Mouse (Mus musculus) lung, embryonic 15.5 days (tissue): ENCODE measurements around the gene Sephs1. TPM values are rescaled to one million over a fixed set of nuclear protein-coding genes. Genes with fewer than 3 reads are reported as not detected.

Experiments
- ATAC-seq: fragments of 200-750 bp; cut with Nextera tagmentation; 2 replicates; pipeline ENCODE4 v1.8.0; 2017; ENCODE audit warnings: moderate number of reproducible peaks, borderline replicate concordance; ENCODE audit not compliant: low FRiP score, low TSS enrichment; ENCODE audit errors: extremely low read depth
- H3K27ac ChIP-seq: fragments of 300-500 bp; sonication (generic); 2 replicates; pipeline ENCODE4 v1.5.1; 2015; ENCODE audit warnings: moderate library complexity, mild to moderate bottlenecking, inconsistent platforms
- H3K27me3 ChIP-seq: fragments of 300-500 bp; sonication (generic); 2 replicates; pipeline ENCODE4 v1.6.1; 2015; ENCODE audit warnings: inconsistent platforms
- H3K36me3 ChIP-seq: fragments of 300-500 bp; sonication (generic); 2 replicates; pipeline ENCODE4 v1.6.1; 2015; ENCODE audit warnings: inconsistent platforms
- H3K4me1 ChIP-seq: fragments of 300-500 bp; sonication (generic); 2 replicates; pipeline ENCODE4 v1.6.1; 2015; ENCODE audit warnings: inconsistent platforms
- H3K4me2 ChIP-seq: fragments of 300-500 bp; sonication (generic); 2 replicates; pipeline ENCODE4 v1.6.1; 2015; ENCODE audit warnings: inconsistent platforms, mild to moderate bottlenecking, moderate library complexity
- H3K4me3 ChIP-seq: fragments of 300-500 bp; sonication (generic); 2 replicates; pipeline ENCODE4 v1.5.1; 2015; ENCODE audit warnings: mild to moderate bottlenecking, inconsistent platforms
- H3K9ac ChIP-seq: fragments of 300-500 bp; sonication (generic); 2 replicates; pipeline ENCODE4 v1.6.1; 2015; ENCODE audit warnings: inconsistent platforms
- H3K9me3 ChIP-seq: fragments of 300-500 bp; sonication (generic); 2 replicates; pipeline ENCODE4 v1.6.1; 2016; ENCODE audit warnings: inconsistent platforms
- WGBS: fragments of 180-500 bp; shearing (Covaris S2); methylation state at CpG from one replicate; pipeline ENCODE4 v1.1.7; 2015; 5-methylcytosine and 5-hydroxymethylcytosine counted together
- polyA plus RNA-seq: library from polyadenylated mRNA; unstranded; fragments of >200 nt; fragmentation: Nextera tagmentation; extraction: Ambion mirVana; gene quantifications from 2 replicates; pipeline ENCODE4 v1.2.1, GENCODE M21; 2015

The Sephs1 gene
- polyA plus RNA-seq, 1 experiment from 2014 or later: 98.8 TPM

GRCm38 (mm10) chr2:4908771-4909315, 27.5 kb downstream of the Sephs1 start:
- ATAC-seq: peak; percentile 66
- H3K4me2 ChIP-seq: no peak overlapping the region
- H3K27ac ChIP-seq: peak overlapping the region; percentile 86
- H3K4me3 ChIP-seq: no peak overlapping the region
- no peak overlapping the region for H3K9ac ChIP-seq
- 62% methylated on average over 3 of the region's 3 CpGs for WGBS
- H3K9me3 ChIP-seq: no peaks in the 10 kb centered on the region
- peaks cover 34% of the 10 kb centered on the region for H3K36me3 ChIP-seq
- H3K27me3 ChIP-seq: no peaks in the 10 kb centered on the region
- peaks cover 14% of the 10 kb centered on the region; the same call in 1 of the 2 replicates for H3K4me1 ChIP-seq

GRCm38 (mm10) chr2:4909909-4910308, 28.5 kb downstream of the Sephs1 start:
- H3K4me2 ChIP-seq: no peak overlapping the region
- no peak for ATAC-seq
- no peaks in the 10 kb centered on the region for H3K27me3 ChIP-seq
- H3K9me3 ChIP-seq: no peaks in the 10 kb centered on the region
- no peak overlapping the region for H3K4me3 ChIP-seq
- no peak overlapping the region for H3K9ac ChIP-seq
- 59% methylated on average over 6 of the region's 6 CpGs for WGBS
- H3K4me1 ChIP-seq: peaks cover 14% of the 10 kb centered on the region; the same call in 1 of the 2 replicates
- peak overlapping the region; percentile 86 for H3K27ac ChIP-seq
- peaks cover 30% of the 10 kb centered on the region for H3K36me3 ChIP-seq

GRCm38 (mm10) chr2:4910521-4910920, 29.2 kb downstream of the Sephs1 start:
- ATAC-seq: no peak
- H3K4me2 ChIP-seq: no peak overlapping the region
- H3K9ac ChIP-seq: no peak overlapping the region
- no peaks in the 10 kb centered on the region for H3K27me3 ChIP-seq
- peaks cover 14% of the 10 kb centered on the region; the same call in 1 of the 2 replicates for H3K4me1 ChIP-seq
- peaks cover 25% of the 10 kb centered on the region for H3K36me3 ChIP-seq
- 50% methylated on average over 4 of the region's 4 CpGs for WGBS
- H3K9me3 ChIP-seq: no peaks in the 10 kb centered on the region
- H3K27ac ChIP-seq: no peak overlapping the region
- no peak overlapping the region for H3K4me3 ChIP-seq

GRCm38 (mm10) chr2:4913949-4914348, 32.6 kb downstream of the Sephs1 start:
- Histone ChIP-seq H3K9ac (no peak overlapping the region), H3K27ac (peak overlapping the region; percentile 51), H3K9me3 (no peaks in the 10 kb centered on the region), H3K4me2 (no peak overlapping the region), H3K27me3 (no peaks in the 10 kb centered on the region), H3K4me1 (peaks cover 11% of the 10 kb centered on the region), H3K36me3 (no peaks in the 10 kb centered on the region), H3K4me3 (no peak overlapping the region)
- WGBS: 63% methylated on average over 7 of the region's 7 CpGs
- ATAC-seq: no peak

DNA sequence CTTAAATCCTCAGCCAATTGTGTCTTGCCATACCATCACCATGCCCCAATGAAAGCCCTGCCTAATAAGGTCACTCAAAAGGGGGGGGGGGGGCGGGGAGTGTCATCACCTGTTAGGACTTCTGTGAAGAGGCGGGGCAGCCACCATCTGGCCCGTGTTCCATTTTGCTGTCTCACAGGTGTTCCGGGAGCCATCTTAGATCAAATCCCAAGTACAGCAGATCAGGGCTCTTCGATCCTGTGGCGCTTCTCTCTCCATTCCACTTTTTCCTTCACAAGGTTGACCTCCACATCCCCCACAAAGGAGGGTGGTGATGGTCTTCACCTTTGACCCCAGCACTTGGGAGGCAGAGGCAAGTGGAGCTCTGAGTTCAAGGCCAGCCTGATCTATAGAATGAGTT, 34.7 kb downstream of the Sephs1 start:
- peaks cover 8% of the 10 kb centered on the region for H3K4me1 ChIP-seq
- H3K27ac ChIP-seq: no peak overlapping the region
- no peak overlapping the region for H3K9ac ChIP-seq
- no peaks in the 10 kb centered on the region for H3K27me3 ChIP-seq
- 72% methylated on average over 6 of the region's 6 CpGs for WGBS
- no peaks in the 10 kb centered on the region for H3K9me3 ChIP-seq
- no peak for ATAC-seq
- H3K4me2 ChIP-seq: no peak overlapping the region
- no peaks in the 10 kb centered on the region for H3K36me3 ChIP-seq
- no peak overlapping the region for H3K4me3 ChIP-seq

- H3K36me3 ChIP-seq: no peaks in the 10 kb centered on the region
- peaks cover 8% of the 10 kb centered on the region for H3K4me1 ChIP-seq
- H3K27ac ChIP-seq: peak overlapping the region; percentile 26; the same call in 1 of the 2 replicates
- H3K4me2 ChIP-seq: peak overlapping the region; percentile 46
- no peak overlapping the region for H3K4me3 ChIP-seq
- peak overlapping the region; percentile 36; the same call in 1 of the 2 replicates for H3K9ac ChIP-seq
- H3K27me3 ChIP-seq: no peaks in the 10 kb centered on the region
- WGBS: 15% methylated on average over 8 of the region's 8 CpGs
- ATAC-seq: no peak
- H3K9me3 ChIP-seq: no peaks in the 10 kb centered on the region
Observed at GRCm38 (mm10) chr2:4917326-4918021, 36.1 kb downstream of the Sephs1 start.

- Histone ChIP-seq H3K27me3 (no peaks in the 10 kb centered on the region), H3K9me3 (no peaks in the 10 kb centered on the region), H3K4me2 (peak within 1 kb of the TSS; percentile 88), H3K36me3 (no peaks in the 10 kb centered on the region), H3K4me1 (peaks cover 8% of the 10 kb centered on the region), H3K27ac (peak within 1 kb of the TSS; percentile 77), H3K4me3 (peak within 1 kb of the TSS; percentile 54), H3K9ac (peak within 1 kb of the TSS; percentile 56)
- WGBS: 7% methylated on average over 35 of the region's 35 CpGs
- peak; percentile 97 for ATAC-seq
Observed at GRCm38 (mm10) chr2:4918860-4919739, 37.7 kb downstream of the Sephs1 start, which contains the start of gene Phyh. Gene Phyh (plus strand): TSS chr2:4919019.

DNA sequence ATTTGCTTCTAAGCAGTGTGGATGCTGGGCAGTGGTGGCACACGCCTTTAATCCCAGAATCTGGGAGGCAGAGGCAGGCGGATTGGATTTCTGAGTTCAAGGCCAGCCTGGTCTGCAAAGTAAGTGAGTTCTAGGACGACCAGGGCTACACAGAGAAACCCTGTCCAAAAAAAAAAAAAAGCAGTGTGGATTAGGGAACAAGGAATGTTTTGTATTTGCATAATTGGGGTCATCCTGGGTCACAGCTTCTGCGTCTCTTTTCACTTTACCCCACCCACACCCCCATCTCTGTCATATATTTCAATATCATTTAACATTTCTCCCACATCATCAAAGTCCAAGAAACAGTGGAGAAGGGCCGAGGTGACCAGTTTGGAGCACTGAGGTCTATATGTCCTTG, 39.7 kb downstream of the Sephs1 start:
- Histone ChIP-seq H3K4me1 (peaks cover 8% of the 10 kb centered on the region), H3K9ac (no peak overlapping the region), H3K4me2 (no peak overlapping the region), H3K36me3 (peaks cover 4% of the 10 kb centered on the region), H3K9me3 (no peaks in the 10 kb centered on the region), H3K4me3 (no peak overlapping the region), H3K27ac (no peak overlapping the region), H3K27me3 (no peaks in the 10 kb centered on the region)
- ATAC-seq: no peak
- WGBS: 83% methylated on average over 5 of the region's 5 CpGs

GRCm38 (mm10) chr2:4922476-4923164, 41.3 kb downstream of the Sephs1 start:
- Histone ChIP-seq H3K4me1 (peaks cover 7% of the 10 kb centered on the region), H3K4me3 (no peak overlapping the region), H3K36me3 (peaks cover 6% of the 10 kb centered on the region), H3K9me3 (no peaks in the 10 kb centered on the region), H3K27ac (no peak overlapping the region), H3K27me3 (no peaks in the 10 kb centered on the region), H3K4me2 (no peak overlapping the region), H3K9ac (no peak overlapping the region)
- WGBS: 33% methylated on average over 7 of the region's 7 CpGs
- no peak for ATAC-seq

- ATAC-seq: no peak
- H3K4me3 ChIP-seq: no peak overlapping the region
Observed at GRCm38 (mm10) chr2:4927391-4927790, 46.0 kb downstream of the Sephs1 start.

DNA sequence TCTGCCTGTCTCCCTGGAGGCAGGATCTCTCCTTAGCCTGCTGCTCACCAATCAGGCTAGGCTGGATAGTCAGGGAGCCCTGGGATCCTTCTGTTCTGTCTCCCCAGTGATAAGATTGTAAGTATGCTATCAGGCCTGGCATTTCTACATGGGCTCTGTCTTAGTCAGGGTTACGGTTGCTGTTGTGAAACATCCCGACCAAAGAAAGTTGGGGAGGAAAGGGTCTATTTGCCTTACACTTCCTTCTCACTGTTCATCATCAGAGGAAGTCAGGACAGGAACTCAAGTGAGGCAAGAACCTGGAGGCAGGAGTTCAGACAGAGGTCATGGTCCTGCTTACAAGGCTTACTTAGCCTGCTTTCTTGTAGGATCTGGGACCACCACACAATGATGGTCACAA, 47.9 kb downstream of the Sephs1 start:
- H3K36me3 ChIP-seq: peaks cover 14% of the 10 kb centered on the region
- no peak for ATAC-seq
- WGBS: 68% methylated on average over 2 of the region's 2 CpGs
- H3K9me3 ChIP-seq: no peaks in the 10 kb centered on the region
- H3K27me3 ChIP-seq: no peaks in the 10 kb centered on the region
- H3K27ac ChIP-seq: no peak overlapping the region
- no peak overlapping the region for H3K4me3 ChIP-seq
- no peaks in the 10 kb centered on the region for H3K4me1 ChIP-seq
- H3K4me2 ChIP-seq: no peak overlapping the region
- no peak overlapping the region for H3K9ac ChIP-seq

More at GRCm38 (mm10) chr2:4927391-4927790, 46.0 kb downstream of the Sephs1 start:
- no peak overlapping the region for H3K27ac ChIP-seq
- peaks cover 14% of the 10 kb centered on the region for H3K36me3 ChIP-seq
- no peaks in the 10 kb centered on the region for H3K9me3 ChIP-seq
- no peak overlapping the region for H3K4me2 ChIP-seq
- no peaks in the 10 kb centered on the region for H3K4me1 ChIP-seq
- no peaks in the 10 kb centered on the region for H3K27me3 ChIP-seq
- no peak overlapping the region for H3K9ac ChIP-seq
- 78% methylated on average over 3 of the region's 3 CpGs for WGBS
